Mouse (Mus musculus): ENCODE measurements around the gene Sntg2.

The Sntg2 gene

DNA sequence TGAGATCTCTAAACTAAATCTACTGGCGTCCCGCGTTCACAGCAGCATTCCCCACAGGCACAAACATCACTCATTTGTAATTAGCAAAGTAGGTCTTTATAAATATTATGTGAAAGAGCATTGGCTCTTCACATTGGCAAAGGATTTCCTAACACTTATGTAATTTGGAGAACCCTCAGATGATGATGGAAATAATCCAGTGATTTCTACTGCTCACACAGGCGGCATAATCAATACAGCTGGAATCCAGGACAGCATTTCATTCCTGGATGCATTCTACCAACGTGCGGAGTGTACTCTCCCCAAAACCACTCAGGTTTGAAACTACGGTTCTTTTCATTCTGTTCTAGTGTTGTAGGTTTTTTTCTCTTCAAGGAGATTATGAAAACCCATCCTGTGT lies 172.6 kb downstream of the Sntg2 start:
- DNase-seq = no peak

DNA sequence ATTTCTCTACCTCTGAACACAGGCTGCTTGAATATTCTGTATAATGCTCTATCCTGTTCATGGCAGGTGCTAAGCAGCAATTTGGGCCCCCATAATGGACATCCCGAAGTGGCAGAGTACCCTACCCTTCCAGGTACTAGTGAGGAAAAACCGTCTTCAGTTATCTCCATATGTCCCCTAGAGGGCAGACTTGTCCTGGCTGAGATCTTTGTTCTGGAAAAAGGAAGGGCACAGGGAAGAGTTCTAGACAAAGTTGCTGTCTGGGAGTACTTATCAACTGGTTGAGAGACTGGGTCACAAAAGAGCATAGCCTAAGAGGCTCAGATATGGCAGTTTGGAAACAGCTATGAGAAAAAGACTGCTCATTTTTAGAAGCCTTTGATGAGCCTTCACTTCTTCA lies 173.4 kb downstream of the Sntg2 start:
- no peak for DNase-seq

DNA sequence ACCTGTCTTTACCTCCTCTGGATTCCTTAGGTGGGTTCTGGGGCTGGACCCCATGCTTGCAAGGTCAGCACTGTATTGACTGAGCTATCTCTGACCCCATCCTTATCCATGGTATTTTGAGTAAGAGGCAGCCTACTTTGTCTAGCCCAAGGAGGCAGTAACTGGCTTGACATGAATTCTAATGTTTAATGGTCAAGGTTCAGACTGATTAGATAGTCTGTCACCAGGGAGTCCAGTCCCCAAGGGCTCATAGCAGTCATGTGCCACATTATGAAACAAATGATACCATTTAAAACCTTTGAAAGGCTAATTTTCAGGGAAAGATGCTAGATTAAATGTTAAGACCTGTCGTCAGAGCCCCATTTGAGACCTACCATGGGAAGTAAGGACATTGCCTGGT lies 174.9 kb downstream of the Sntg2 start:
- DNase-seq = no peak

DNA sequence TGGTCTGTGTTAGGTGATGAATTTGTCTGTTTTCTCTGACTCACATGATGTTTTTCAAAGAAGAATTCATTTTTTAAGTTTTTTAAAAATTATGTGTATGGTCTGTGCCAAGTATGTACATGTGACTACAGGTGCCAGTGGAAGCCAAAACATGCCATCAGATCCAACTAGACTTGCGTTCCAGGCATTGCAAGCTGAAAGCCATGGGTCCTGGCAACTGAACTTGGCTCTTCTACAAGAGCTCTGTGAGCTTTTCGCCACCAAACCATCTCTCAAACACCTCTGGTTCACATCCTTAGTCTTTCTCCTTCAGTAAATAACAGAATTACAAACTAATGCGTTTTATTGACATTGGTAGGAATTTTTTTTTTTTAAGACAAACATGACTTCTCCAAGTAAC lies 191.5 kb downstream of the Sntg2 start:
- DNase-seq = no peak

DNA sequence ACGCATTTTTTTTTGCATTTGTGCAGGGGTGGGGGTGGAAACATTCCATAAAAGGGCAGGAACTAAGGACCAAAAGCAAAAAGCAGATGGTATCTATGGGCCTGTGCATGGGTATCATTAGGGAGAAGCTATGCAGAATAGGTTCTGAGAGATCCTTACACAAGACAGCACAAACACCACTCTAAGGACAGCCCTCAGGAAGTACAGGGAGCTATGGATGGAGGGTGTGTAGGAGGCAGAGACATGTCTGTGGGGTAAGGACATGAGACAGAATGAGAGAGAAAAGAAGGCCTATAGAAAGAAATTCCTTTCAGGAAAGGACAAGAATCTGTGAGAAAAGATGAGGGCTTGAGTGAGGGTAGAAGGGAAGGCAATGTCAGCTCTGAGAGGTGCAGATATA lies 193.6 kb downstream of the Sntg2 start:
- no peak for DNase-seq

DNA sequence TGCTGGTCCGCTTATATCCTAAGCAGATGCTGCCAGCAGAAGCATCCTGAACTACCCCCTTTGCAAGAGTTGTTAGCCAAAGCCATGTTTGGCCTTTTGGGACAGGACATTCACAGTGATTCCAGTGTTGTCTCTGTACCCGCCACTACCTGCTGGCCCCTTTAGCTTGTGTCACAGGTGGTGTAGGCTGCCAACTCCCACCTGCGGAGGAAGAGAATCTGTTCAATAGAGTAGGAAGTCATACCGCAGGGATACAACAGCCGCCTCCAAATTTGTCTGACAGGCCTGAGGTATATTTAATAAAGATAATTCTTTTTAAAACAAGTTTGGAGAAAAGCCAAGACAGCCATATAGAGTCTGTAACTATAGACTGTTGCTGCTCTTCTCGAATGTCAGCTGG lies 195.2 kb downstream of the Sntg2 start:
- DNase-seq = peak; percentile 11

DNA sequence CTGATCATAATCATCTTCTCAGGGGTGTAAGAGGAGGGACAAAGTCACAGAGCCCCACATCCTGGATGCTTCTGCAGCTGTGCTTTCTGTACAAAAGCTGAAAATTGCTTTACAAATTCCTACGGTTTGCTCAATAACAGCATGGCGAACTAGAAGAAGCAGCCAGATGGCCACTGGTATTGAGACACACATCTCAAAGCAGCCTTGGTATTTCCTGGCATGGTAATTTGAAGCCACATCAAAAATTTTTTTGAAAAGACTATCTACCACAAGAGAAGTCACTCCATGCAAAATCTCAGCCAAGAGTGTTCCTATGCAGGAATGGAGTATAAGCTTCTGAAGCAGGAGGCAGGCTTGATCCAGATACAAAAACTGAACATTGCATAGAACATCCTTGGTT lies 195.6 kb downstream of the Sntg2 start:
- no peak for DNase-seq

DNA sequence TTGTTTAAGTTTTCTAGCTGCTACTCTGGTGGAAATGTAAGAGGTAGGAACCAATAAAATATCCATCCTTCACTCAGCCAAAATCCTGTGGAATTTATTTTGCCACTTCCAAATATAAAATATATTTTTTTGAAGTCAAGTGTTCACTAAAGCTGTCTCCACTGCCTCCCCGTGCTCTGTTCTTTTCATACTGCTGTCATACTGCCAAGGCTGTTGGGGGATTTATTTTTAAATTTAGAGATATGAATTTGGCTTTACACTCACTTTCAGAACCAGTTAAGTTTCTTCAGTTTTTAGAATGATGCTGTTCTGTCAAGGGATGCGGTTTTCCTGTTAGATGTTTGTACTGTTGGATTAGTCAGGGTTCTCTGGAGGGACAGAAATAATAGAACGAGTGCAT lies 204.7 kb downstream of the Sntg2 start:
- no peak for DNase-seq

DNA sequence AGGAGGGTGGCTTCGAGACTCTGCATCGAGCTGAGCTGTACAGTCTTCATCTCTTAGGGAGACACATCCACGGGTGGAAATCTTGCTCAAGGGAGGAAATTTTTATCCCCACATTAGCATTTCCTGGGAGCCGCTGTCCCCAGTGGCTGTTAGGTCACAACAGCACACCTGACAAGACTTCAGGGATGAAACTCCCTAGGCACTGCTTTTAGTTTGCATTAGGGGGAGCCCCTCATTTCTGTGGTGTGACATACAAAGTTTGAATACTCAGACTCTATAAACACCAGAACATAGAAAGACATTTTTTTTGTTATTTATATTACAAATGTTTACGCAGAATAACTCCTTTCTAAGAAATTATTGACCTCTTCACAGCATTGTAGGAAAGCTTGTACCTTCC lies 208.6 kb downstream of the Sntg2 start:
- DNase-seq = no peak

DNA sequence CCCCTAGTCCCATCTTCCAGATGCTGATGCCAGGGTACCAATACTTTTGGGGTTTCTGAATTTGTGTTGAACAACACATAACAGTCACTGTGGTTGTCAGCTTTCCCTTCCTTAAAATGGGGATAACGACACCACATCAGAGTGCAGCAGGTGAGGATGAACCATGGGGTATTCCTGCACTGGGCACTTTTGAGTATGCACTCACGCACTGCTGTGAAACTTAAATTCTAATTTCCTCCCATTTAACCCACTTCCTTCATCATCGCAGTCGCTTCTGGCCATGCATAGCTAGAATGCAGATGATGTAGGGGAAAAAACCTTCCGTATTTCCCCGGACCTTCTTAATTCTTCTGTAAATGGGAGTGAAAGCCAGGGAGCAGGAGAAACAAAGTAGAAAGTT lies 209.2 kb downstream of the Sntg2 start:
- no peak for DNase-seq

DNA sequence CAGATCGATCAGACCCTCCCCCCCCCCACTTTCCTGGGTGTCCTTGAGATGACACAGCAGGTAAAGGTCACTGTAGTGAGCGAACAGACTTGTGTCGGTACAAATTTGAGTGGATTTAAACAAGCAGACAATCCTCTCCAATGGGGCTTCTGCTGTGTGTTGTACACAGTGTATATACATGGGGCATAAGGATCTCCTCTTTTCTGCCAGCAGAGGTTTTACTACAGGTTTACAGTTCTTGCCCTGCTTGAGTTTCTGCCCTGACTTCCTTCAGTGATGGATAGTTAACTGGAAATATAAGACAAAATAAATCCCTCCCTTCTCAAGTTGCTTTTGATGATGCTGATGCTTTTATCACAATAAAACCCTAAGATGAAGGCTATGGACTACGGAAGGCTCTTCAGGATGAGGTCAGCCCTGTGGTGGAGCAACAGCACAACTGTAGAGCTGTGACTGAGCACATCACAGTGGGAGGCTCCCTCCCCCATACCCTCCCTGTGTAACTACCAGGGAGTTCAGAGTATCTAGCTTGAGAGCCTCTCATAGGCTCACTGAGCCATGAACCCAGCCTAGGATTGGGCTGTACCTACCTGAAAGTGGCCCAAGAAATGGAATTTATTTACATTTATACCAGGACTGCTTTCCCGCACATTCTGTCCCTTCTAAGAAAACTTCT lies 211.3 kb downstream of the Sntg2 start:
- DNase-seq = no peak

DNA sequence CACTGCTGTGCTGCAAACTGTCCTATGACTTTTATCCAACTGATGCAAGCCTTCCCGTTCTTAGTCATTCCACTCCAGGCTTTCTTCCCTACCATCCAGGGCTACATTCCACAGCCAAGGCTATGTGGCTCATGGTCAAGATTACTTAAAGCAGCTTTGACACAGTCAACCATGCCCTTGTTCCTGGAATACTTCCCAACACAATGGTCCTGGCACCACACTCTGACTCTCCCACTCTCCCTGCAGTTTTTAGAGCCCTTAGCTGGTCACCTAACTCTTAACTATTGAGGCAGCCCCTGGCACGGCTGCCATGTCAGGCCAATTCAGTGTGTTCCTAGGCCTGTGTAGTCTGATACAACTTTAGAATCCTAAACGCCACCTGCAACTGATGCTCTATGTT lies 212.7 kb downstream of the Sntg2 start:
- no peak for DNase-seq

DNA sequence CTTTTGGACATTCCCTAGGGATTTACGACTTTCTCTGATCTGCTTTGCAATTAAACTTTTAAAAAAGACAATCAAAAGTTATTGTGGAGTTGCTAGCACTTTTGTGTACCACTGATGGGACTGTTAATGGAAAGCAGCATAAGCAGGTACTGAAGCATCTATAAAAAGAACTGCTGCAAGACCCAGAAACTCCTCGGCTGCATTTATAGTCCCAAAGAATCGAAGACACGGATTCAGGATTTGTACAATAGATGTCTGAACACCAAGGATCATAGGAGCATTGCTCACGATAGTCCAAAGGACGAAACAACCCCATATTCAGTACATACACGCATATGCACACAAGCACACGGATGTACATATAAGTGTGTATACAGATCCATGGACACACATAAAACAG lies 213.4 kb downstream of the Sntg2 start:
- DNase-seq = no peak

DNA sequence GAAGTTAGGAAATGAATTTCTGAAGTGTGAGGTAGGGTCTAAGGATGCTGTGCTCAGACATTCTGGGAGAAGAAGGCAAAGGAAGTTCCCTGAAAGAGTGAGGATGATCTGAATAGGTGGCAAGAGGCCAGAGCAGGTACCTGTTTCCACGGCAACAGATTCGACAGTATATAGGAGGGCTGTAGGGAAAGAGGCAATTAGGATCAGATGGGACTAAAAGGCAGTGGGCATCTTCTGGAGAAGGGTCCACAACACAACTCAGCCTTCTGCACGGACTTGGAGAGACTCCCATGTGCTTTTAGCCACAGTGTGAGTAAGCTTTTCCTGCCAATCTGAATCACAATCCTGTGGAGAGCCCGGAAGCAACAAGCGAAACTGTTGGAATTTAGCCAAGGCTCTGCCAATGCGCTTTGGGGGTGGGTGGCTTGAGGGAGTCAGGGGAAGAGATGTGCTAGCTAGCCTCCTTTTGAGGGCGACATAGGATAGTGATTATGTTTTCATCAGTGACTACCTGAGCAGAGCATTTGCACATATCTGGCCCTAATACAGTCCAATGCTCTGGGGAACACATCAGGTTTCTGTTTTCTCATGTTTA lies 219.0 kb downstream of the Sntg2 start:
- no peak for DNase-seq

DNA sequence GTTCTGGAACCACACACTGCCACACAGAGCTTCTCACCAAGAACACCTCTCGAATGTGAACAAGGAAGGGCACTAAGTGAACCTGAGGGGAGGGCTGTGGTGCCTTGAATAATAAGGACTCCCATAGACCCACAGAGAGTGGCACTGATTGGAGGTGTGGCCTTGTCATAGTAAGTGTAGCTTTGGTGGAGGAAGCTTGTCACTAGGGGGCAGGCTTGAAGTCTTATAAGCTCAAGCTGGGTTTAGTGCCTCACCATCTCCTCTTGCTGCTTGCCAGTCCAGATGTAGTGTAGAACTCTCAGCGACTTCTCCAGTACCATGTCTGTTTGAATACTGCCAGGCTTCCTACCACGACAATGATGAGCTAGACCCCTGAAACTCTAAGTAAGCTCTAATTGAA lies 231.1 kb downstream of the Sntg2 start:
- DNase-seq = no peak

DNA sequence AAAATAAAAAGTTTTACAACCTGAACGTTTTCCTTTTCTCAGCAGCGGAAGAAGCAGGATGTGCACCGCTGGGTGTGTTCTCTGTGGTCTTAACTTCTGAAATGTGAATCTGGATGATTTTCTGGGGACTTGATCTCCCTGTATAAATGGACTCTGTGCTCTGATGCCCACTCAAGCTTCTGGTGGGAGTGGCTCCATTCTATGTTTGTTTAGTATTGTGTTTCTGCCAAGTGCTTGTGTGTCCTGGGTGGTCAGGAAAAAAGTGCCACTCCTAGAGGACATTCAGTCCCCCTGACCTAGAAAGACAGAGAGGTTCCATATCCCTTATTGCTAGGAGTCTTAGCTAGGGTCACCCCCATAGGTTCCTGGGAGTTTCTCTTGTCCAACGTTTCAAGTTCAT lies 240.7 kb downstream of the Sntg2 start, which contains the start of gene Tpo:
Tpo (minus strand) TSS at position 101 of the 400 bp plus-strand sequence.
- DNase-seq = no peak

DNA sequence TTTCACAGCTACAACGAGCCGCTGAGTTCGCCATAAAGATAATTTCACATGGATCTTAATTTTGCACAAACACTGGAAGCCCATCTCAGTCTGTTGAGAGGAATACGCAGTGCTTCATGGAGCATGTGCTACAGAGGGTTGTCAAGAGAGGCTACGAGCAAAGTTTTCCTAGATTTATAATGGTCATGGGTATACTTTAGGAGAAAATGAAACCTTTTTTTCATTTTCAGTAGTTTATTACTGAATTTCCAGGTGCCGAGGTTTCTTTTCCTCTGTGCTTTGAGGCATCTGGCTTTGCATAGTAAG lies 243.8 kb downstream of the Sntg2 start:
- DNase-seq = no peak

DNA sequence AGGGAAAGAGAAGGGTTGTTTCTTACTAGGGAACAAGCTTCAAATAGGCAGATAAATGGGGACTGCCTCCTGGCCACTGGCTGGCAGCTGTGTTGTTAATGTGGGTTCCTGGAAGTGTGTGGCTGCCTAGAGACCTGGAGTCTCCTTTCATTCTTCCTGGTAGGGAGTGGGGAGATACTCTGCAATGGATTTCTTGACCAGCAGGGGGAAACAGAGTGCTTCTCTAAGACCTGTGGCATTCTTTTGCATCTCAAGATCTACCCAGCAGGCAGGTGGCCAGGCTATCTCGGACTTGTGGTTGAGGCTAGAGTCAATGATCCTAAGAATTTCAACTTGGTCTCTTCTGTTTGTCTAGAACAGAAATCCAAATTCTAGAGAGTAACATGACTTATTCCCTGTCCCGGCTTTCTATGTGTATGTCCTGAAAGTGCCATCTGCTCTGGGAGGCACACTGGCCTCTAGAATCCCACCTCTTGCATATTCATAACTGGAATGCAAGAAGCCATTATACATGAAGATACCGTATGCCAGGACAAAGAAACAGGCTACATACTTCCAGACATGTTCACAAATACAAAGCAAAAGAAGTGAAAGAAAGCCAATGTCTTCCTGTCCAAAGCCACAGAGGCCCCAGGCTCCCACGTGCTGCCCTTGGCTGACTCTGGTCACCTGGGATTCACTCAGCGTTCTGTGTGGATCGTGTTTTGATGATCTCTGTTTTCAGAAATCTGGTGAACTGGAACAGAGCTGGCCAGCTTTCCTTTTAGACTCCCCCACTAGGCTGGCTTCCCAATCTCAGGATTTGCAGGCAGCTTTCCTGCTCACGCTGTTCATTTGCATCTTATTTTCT lies 244.4 kb downstream of the Sntg2 start:
- DNase-seq = peak; percentile 16

Measured in cerebellum, adult 9-11 months (tissue).